Mouse (Mus musculus) liver, embryonic 14.5 days (tissue): ENCODE measurements around the gene Cog6. TPM values are rescaled to one million over a fixed set of nuclear protein-coding genes. Genes with fewer than 3 reads are reported as not detected.

Experiments used
- ATAC-seq: fragments of 200-750 bp; cut with Nextera tagmentation; 2 replicates; pipeline ENCODE4 v1.8.0; 2017; ENCODE audit warnings: moderate number of reproducible peaks, mild to moderate bottlenecking, moderate library complexity; ENCODE audit not compliant: insufficient read depth
- DNase-seq, 3 experiments: peaks; one replicate each; pipeline ENCODE4 v3.0.0-alpha.2; 2012 to 2013; ENCODE audit warnings: low read depth in 3 of 3, low spot score in 3 of 3
- H3K27ac ChIP-seq: fragments of 300-500 bp; sonication (generic); 2 replicates; pipeline ENCODE4 v1.5.1; 2014; ENCODE audit warnings: moderate library complexity, mild to moderate bottlenecking, control low read depth, inconsistent platforms
- H3K27me3 ChIP-seq: fragments of 300-500 bp; sonication (generic); 2 replicates; pipeline ENCODE4 v1.6.1; 2014; ENCODE audit warnings: mild to moderate bottlenecking, low read length, moderate library complexity; ENCODE audit not compliant: control insufficient read depth, insufficient read depth
- H3K36me3 ChIP-seq: fragments of 300-500 bp; sonication (generic); replicated peaks from 2 replicates; pipeline ENCODE4 v1.6.1; 2014; ENCODE audit warnings: low read depth; ENCODE audit not compliant: control insufficient read depth, insufficient read depth
- H3K4me1 ChIP-seq, 2 experiments: fragments of 200-500 bp in 1 of 2; fragments of 300-500 bp in 1 of 2; sonication (generic) in 1 of 2; replicated peaks; 2 replicates each; pipeline ENCODE4 v1.6.1; 2012 to 2014; ENCODE audit warnings: antibody characterized with exemption in 1 of 2, inconsistent platforms in 1 of 2, low read length in 1 of 2; ENCODE audit not compliant: control insufficient read depth in 2 of 2, insufficient read depth in 2 of 2
- H3K4me2 ChIP-seq: fragments of 300-500 bp; sonication (generic); 2 replicates; pipeline ENCODE4 v1.6.1; 2014; ENCODE audit warnings: low read depth, mild to moderate bottlenecking, control low read depth, moderate library complexity
- H3K4me3 ChIP-seq, 2 experiments: fragments of 200-500 bp in 1 of 2; fragments of 300-500 bp in 1 of 2; sonication (generic) in 1 of 2; 2 replicates each; pipeline ENCODE4 v1.5.1; 2012 to 2014; ENCODE audit warnings: low read depth in 2 of 2, low read length in 2 of 2, mild to moderate bottlenecking in 2 of 2, control low read depth in 1 of 2, inconsistent platforms in 1 of 2, moderate library complexity in 1 of 2; ENCODE audit not compliant: insufficient read depth in 1 of 2
- H3K9ac ChIP-seq: fragments of 300-500 bp; sonication (generic); replicated peaks from 2 replicates; pipeline ENCODE4 v1.6.1; 2014; ENCODE audit warnings: mild to moderate bottlenecking, control low read depth, moderate library complexity
- H3K9me3 ChIP-seq: fragments of 300-500 bp; sonication (generic); 2 replicates; pipeline ENCODE4 v1.6.1; 2016; ENCODE audit warnings: low read length, mixed read lengths; ENCODE audit not compliant: control insufficient read depth
- CTCF ChIP-seq: IDR thresholded peaks from 2 replicates; pipeline ENCODE4 v1.5.1; 2016; ENCODE audit warnings: antibody characterized with exemption, low read depth, control low read depth
- EP300 ChIP-seq: IDR thresholded peaks from 2 replicates; pipeline ENCODE4 v1.6.1; 2016; ENCODE audit warnings: antibody characterized with exemption, low read depth
- WGBS: fragments of 180-500 bp; shearing (Covaris S2); extraction: QIAGEN DNeasy Blood & Tissue Kit; methylation state at CpG from one replicate; pipeline ENCODE4 v1.1.7; 2014; ENCODE audit not compliant: insufficient replicate concordance; 5-methylcytosine and 5-hydroxymethylcytosine counted together
- polyA plus RNA-seq, 2 experiments: library from polyadenylated mRNA; depleted of rRNA in 1 of 2; stranded (reverse) in 1 of 2; unstranded in 1 of 2; fragments of >200 nt; fragmentation: Nextera tagmentation in 1 of 2; extraction: Ambion mirVana in 1 of 2; gene quantifications; 2 replicates each; pipeline versions ENCODE4 v1.2.1 to v1.2.3; 2012 to 2014

The Cog6 gene
- polyA plus RNA-seq, 2 experiments: 7.3 to 15.5 TPM

GRCm38 (mm10) chr3:53044682-53045299 lies 27.8 kb upstream of the Cog6 start:
- TF ChIP-seq CTCF: no peak
- no peak for TF ChIP-seq EP300
- H3K4me3 ChIP-seq: no peak overlapping the region
- H3K4me2 ChIP-seq: no peak overlapping the region
- H3K4me1 ChIP-seq: peaks cover 0 to 2% of the 10 kb centered on the region in 2 experiments; a peak in 1 of 4 replicates
- H3K9ac ChIP-seq: no peak overlapping the region
- H3K9me3 ChIP-seq: no peaks in the 10 kb centered on the region
- H3K27me3 ChIP-seq: peaks cover 33% of the 10 kb centered on the region
- ATAC-seq (no peak), DNase-seq (no peak)
- H3K36me3 ChIP-seq: no peaks in the 10 kb centered on the region
- 59% methylated on average over 11 of the region's 11 CpGs for WGBS
- no peak overlapping the region for H3K27ac ChIP-seq

- no peak overlapping the region for H3K4me3 ChIP-seq
Measured at GRCm38 (mm10) chr3:53044238-53044637, 27.2 kb upstream of the Cog6 start.

GRCm38 (mm10) chr3:53043206-53043780 lies 26.3 kb upstream of the Cog6 start:
- no peak overlapping the region for H3K9ac ChIP-seq
- peaks cover 0 to 2% of the 10 kb centered on the region in 2 experiments; a peak in 1 of 4 replicates for H3K4me1 ChIP-seq
- DNase-seq (no peak), ATAC-seq (no peak)
- H3K4me3 ChIP-seq: no peak overlapping the region
- H3K9me3 ChIP-seq: no peaks in the 10 kb centered on the region
- peaks cover 38% of the 10 kb centered on the region for H3K27me3 ChIP-seq
- WGBS: 72% methylated on average over 13 of the region's 13 CpGs
- no peaks in the 10 kb centered on the region for H3K36me3 ChIP-seq
- no peak for TF ChIP-seq EP300
- no peak for TF ChIP-seq CTCF
- no peak overlapping the region for H3K4me2 ChIP-seq
- H3K27ac ChIP-seq: no peak overlapping the region

More at GRCm38 (mm10) chr3:53044238-53044637, 27.2 kb upstream of the Cog6 start:
- TF ChIP-seq CTCF (no peak), EP300 (no peak)
- ATAC-seq (no peak), DNase-seq (no peak)
- no peak overlapping the region for H3K27ac ChIP-seq
- H3K4me2 ChIP-seq: no peak overlapping the region
- no peaks in the 10 kb centered on the region for H3K9me3 ChIP-seq
- H3K36me3 ChIP-seq: no peaks in the 10 kb centered on the region
- peaks cover 33% of the 10 kb centered on the region for H3K27me3 ChIP-seq
- H3K9ac ChIP-seq: no peak overlapping the region
- 70% methylated on average over 7 of the region's 7 CpGs for WGBS
- H3K4me1 ChIP-seq: peaks cover 0 to 2% of the 10 kb centered on the region in 2 experiments; a peak in 1 of 4 replicates

- no peak for DNase-seq
- ATAC-seq: no peak
- 30% methylated on average over 9 of the region's 9 CpGs for WGBS
- Histone ChIP-seq H3K9me3 (no peaks in the 10 kb centered on the region), H3K36me3 (no peaks in the 10 kb centered on the region), H3K27me3 (peaks cover 38% of the 10 kb centered on the region), H3K4me2 (peak overlapping the region; percentile 63), H3K27ac (no peak overlapping the region), H3K4me3 (peak overlapping the region in 1 of 2 experiments; percentile 59; a peak in 2 of 4 replicates), H3K9ac (no peak overlapping the region), H3K4me1 (peaks cover 0 to 2% of the 10 kb centered on the region in 2 experiments; a peak in 1 of 4 replicates)
- TF ChIP-seq EP300: no peak
- TF ChIP-seq CTCF: no peak
Measured at GRCm38 (mm10) chr3:53042240-53042567, 25.2 kb upstream of the Cog6 start.

- H3K4me3 ChIP-seq: peak within 1 kb of the TSS; percentile 51 to 59
- H3K27ac ChIP-seq: no peak within 1 kb of the TSS
- TF ChIP-seq EP300 (no peak), CTCF (no peak; the same call in 1 of the 2 replicates)
- H3K4me2 ChIP-seq: peak within 1 kb of the TSS; percentile 63
- H3K9ac ChIP-seq: no peak within 1 kb of the TSS
- DNase-seq (no peak), ATAC-seq (no peak)
- no peaks in the 10 kb centered on the region for H3K9me3 ChIP-seq
- peaks cover 38% of the 10 kb centered on the region for H3K27me3 ChIP-seq
- under 1% methylated on average over 57 of the region's 58 CpGs for WGBS
- peaks cover 0 to 2% of the 10 kb centered on the region in 2 experiments; a peak in 1 of 4 replicates for H3K4me1 ChIP-seq
- H3K36me3 ChIP-seq: no peaks in the 10 kb centered on the region
Measured at GRCm38 (mm10) chr3:53041411-53042239, 24.6 kb upstream of the Cog6 start, which contains the start of gene Lhfp. TSS of gene Lhfp (plus strand) at chr3:53041528.
